Mouse (Mus musculus) ES-Bruce4 (cell line): ENCODE data around the gene Cdc14a.

ENCODE experiments used
- CTCF ChIP-seq: IDR thresholded peaks from one replicate; pipeline ENCODE4 v1.8.1; 2011; ENCODE audit warnings: low read depth, low read length
- POLR2A ChIP-seq: IDR thresholded peaks from one replicate; pipeline ENCODE4 v1.8.1; 2011; ENCODE audit warnings: low read length; ENCODE audit not compliant: insufficient read depth

- TF ChIP-seq POLR2A (no peak), CTCF (peak; percentile 9)
These were observed 958 bp downstream of the Cdc14a start for GRCm38 (mm10) chr3:116422795-116423352.
